Mouse (Mus musculus) limb, embryonic 11.5 days (tissue): Measurements from ENCODE around the gene Ifrd2. TPM values are rescaled to one million over a fixed set of nuclear protein-coding genes. Genes with fewer than 3 reads are reported as not detected.

Experiments
- ATAC-seq: fragments of 200-750 bp; cut with Nextera tagmentation; 2 replicates; pipeline ENCODE4 v1.8.0; 2017; ENCODE audit warnings: low read depth; ENCODE audit not compliant: insufficient number of reproducible peaks, low FRiP score, low TSS enrichment
- DNase-seq: peaks from one replicate; pipeline ENCODE4 v3.0.0-alpha.2; 2015; ENCODE audit warnings: low spot score
- H3K27ac ChIP-seq: fragments of 300-500 bp; sonication (generic); replicated peaks from 2 replicates; pipeline ENCODE4 v1.5.1; 2014; ENCODE audit warnings: low read depth, mild to moderate bottlenecking, low read length
- H3K27me3 ChIP-seq: fragments of 300-500 bp; sonication (generic); 2 replicates; pipeline ENCODE4 v1.6.1; 2014; ENCODE audit warnings: mild to moderate bottlenecking, low read length, mixed read lengths; ENCODE audit not compliant: control insufficient read depth, insufficient read depth
- H3K36me3 ChIP-seq: fragments of 300-500 bp; sonication (generic); 2 replicates; pipeline ENCODE4 v1.6.1; 2014; ENCODE audit warnings: mild to moderate bottlenecking, low read length, moderate library complexity, mixed read lengths; ENCODE audit not compliant: control insufficient read depth, insufficient read depth
- H3K4me1 ChIP-seq: fragments of 300-500 bp; sonication (generic); 2 replicates; pipeline ENCODE4 v1.6.1; 2014; ENCODE audit warnings: low read length, mixed read lengths; ENCODE audit not compliant: control insufficient read depth, insufficient read depth
- H3K4me2 ChIP-seq: fragments of 300-500 bp; sonication (generic); 2 replicates; pipeline ENCODE4 v1.6.1; 2014; ENCODE audit warnings: low read depth, mild to moderate bottlenecking, moderate library complexity; ENCODE audit not compliant: severe bottlenecking
- H3K4me3 ChIP-seq: fragments of 300-500 bp; sonication (generic); 2 replicates; pipeline ENCODE4 v1.5.1; 2014; ENCODE audit warnings: low read depth, low read length
- H3K9ac ChIP-seq: fragments of 300-500 bp; sonication (generic); 2 replicates; pipeline ENCODE4 v1.6.1; 2014; ENCODE audit warnings: mild to moderate bottlenecking, low read length
- H3K9me3 ChIP-seq: fragments of 300-500 bp; sonication (generic); 2 replicates; pipeline ENCODE4 v1.6.1; 2016; ENCODE audit warnings: low read length; ENCODE audit not compliant: control insufficient read depth
- WGBS: fragments of 180-500 bp; shearing (Covaris S2); extraction: QIAGEN DNeasy Blood & Tissue Kit; methylation state at CpG from one replicate; pipeline ENCODE4 v1.1.7; 2014; 5-methylcytosine and 5-hydroxymethylcytosine counted together
- polyA plus RNA-seq: library from polyadenylated mRNA; unstranded; fragments of >200 nt; fragmentation: Nextera tagmentation; extraction: Ambion mirVana; gene quantifications from 2 replicates; pipeline ENCODE4 v1.2.1, GENCODE M21; 2014

Gene Ifrd2
- polyA plus RNA-seq, 1 experiment from 2014 or later = 49.0 TPM

GRCm38 (mm10) chr9:107582509-107583062 is 4.9 kb upstream of the Ifrd2 start:
- Histone ChIP-seq H3K27ac (no peak overlapping the region), H3K9ac (no peak overlapping the region), H3K4me1 (peaks cover 9% of the 10 kb centered on the region), H3K9me3 (no peaks in the 10 kb centered on the region), H3K4me3 (no peak overlapping the region), H3K4me2 (no peak overlapping the region), H3K27me3 (no peaks in the 10 kb centered on the region), H3K36me3 (peaks cover 7% of the 10 kb centered on the region)
- DNase-seq (no peak), ATAC-seq (no peak)
- 92% methylated on average over 7 of the region's 7 CpGs for WGBS

GRCm38 (mm10) chr9:107583174-107583573 is 4.3 kb upstream of the Ifrd2 start:
- H3K4me3 ChIP-seq = no peak overlapping the region
- no peaks in the 10 kb centered on the region for H3K27me3 ChIP-seq
- H3K4me1 ChIP-seq = peaks cover 5% of the 10 kb centered on the region
- peaks cover 7% of the 10 kb centered on the region for H3K36me3 ChIP-seq
- 94% methylated on average over 14 of the region's 14 CpGs for WGBS
- ATAC-seq (no peak), DNase-seq (no peak)
- no peak overlapping the region for H3K4me2 ChIP-seq
- H3K9ac ChIP-seq = no peak overlapping the region
- no peaks in the 10 kb centered on the region for H3K9me3 ChIP-seq
- H3K27ac ChIP-seq = no peak overlapping the region

- no peaks in the 10 kb centered on the region for H3K27me3 ChIP-seq
- DNase-seq (no peak), ATAC-seq (no peak)
- peaks cover 21% of the 10 kb centered on the region for H3K36me3 ChIP-seq
- peaks cover 4% of the 10 kb centered on the region for H3K4me1 ChIP-seq
- H3K4me2 ChIP-seq = no peak overlapping the region
- H3K9ac ChIP-seq = no peak overlapping the region
- H3K4me3 ChIP-seq = no peak overlapping the region
- H3K27ac ChIP-seq = no peak overlapping the region
- no peaks in the 10 kb centered on the region for H3K9me3 ChIP-seq
- WGBS = 90% methylated on average over 5 of the region's 5 CpGs
Measured at GRCm38 (mm10) chr9:107586504-107586903, 938 bp upstream of the Ifrd2 start.

- H3K36me3 ChIP-seq = peaks cover 23% of the 10 kb centered on the region
- H3K4me1 ChIP-seq = peaks cover 4% of the 10 kb centered on the region
- H3K27ac ChIP-seq = no peak overlapping the region
- H3K27me3 ChIP-seq = no peaks in the 10 kb centered on the region
- DNase-seq = no peak
- H3K4me3 ChIP-seq = peak overlapping the region; percentile 78
- peak overlapping the region; percentile 70 for H3K9ac ChIP-seq
- WGBS = 3% methylated on average over 33 of the region's 33 CpGs
- ATAC-seq = peak; percentile 52
- no peaks in the 10 kb centered on the region for H3K9me3 ChIP-seq
- peak overlapping the region; percentile 56 for H3K4me2 ChIP-seq
Measured at GRCm38 (mm10) chr9:107587833-107588639, 594 bp downstream of the Ifrd2 start.

- Histone ChIP-seq H3K4me1 (peaks cover 4% of the 10 kb centered on the region), H3K9me3 (no peaks in the 10 kb centered on the region), H3K27ac (no peak overlapping the region), H3K4me2 (no peak overlapping the region), H3K4me3 (no peak overlapping the region), H3K27me3 (no peaks in the 10 kb centered on the region), H3K36me3 (peaks cover 27% of the 10 kb centered on the region), H3K9ac (no peak overlapping the region)
- 93% methylated on average over 25 of the region's 25 CpGs for WGBS
- ATAC-seq (no peak), DNase-seq (no peak)
Measured at GRCm38 (mm10) chr9:107590058-107590772, 2.8 kb downstream of the Ifrd2 start.

- 93% methylated on average over 6 of the region's 6 CpGs for WGBS
- H3K4me3 ChIP-seq = no peak overlapping the region
- no peak overlapping the region for H3K27ac ChIP-seq
- DNase-seq (no peak), ATAC-seq (no peak)
- peaks cover 4% of the 10 kb centered on the region for H3K4me1 ChIP-seq
- H3K9ac ChIP-seq = no peak overlapping the region
- H3K4me2 ChIP-seq = no peak overlapping the region
- no peaks in the 10 kb centered on the region for H3K9me3 ChIP-seq
- peaks cover 27% of the 10 kb centered on the region for H3K36me3 ChIP-seq
- no peaks in the 10 kb centered on the region for H3K27me3 ChIP-seq
Measured at GRCm38 (mm10) chr9:107590773-107591060, 3.3 kb downstream of the Ifrd2 start.

GRCm38 (mm10) chr9:107593101-107593976 is 5.9 kb downstream of the Ifrd2 start:
- no peak overlapping the region for H3K4me3 ChIP-seq
- WGBS = 82% methylated on average over 11 of the region's 11 CpGs
- no peak for ATAC-seq
- no peak for DNase-seq
- no peaks in the 10 kb centered on the region for H3K27me3 ChIP-seq
- peaks cover 2% of the 10 kb centered on the region for H3K4me1 ChIP-seq
- no peak overlapping the region for H3K27ac ChIP-seq
- no peaks in the 10 kb centered on the region for H3K9me3 ChIP-seq
- peaks cover 27% of the 10 kb centered on the region for H3K36me3 ChIP-seq
- H3K4me2 ChIP-seq = no peak overlapping the region
- H3K9ac ChIP-seq = no peak overlapping the region
